Mouse (Mus musculus) 416B (cell line): Measurements from ENCODE around the gene Atp7a.

ENCODE experiments used
- DNase-seq: peaks from one replicate; pipeline ENCODE4 v3.0.0; 2011; ENCODE audit warnings: low read depth

Atp7a gene

DNA sequence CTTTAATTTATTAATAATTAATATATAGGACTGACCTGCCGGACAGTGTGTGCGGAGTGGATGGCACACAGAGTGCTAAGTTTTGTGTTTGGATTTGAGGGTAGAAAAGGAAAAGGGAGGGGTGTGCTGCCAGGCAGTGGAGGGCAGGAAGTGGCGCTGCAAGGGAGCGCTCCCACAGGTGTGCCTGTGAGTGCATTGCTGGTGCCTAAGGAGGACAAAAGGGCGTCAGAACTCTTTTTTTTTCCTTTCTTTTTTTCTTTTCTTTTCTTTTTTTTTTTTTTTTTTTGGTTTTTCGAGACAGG lies 144.7 kb downstream of the Atp7a start:
- DNase-seq: no peak
